Mouse (Mus musculus) stomach, embryonic 14.5 days (tissue): ENCODE measurements at regions not wholly inside any gene's neighbourhood (a gene's known extent, or its start where the extent isn't known, plus 50 kb on each side); places are given as distances from the start of the nearest gene placed in this dataset.

Source experiments
- ATAC-seq: fragments of 200-750 bp; cut with Nextera tagmentation; 2 replicates; pipeline ENCODE4 v1.8.0; 2017; ENCODE audit warnings: low read depth, moderate TSS enrichment; ENCODE audit not compliant: insufficient number of reproducible peaks, insufficient read depth, low FRiP score
- H3K27ac ChIP-seq: fragments of 300-500 bp; sonication (generic); 2 replicates; pipeline ENCODE4 v1.5.1; 2014; ENCODE audit warnings: mild to moderate bottlenecking, low read length, moderate library complexity, mixed read lengths
- H3K27me3 ChIP-seq: fragments of 300-500 bp; sonication (generic); 2 replicates; pipeline ENCODE4 v1.6.1; 2014; ENCODE audit warnings: low read length, control low read depth, mixed read lengths; ENCODE audit not compliant: control insufficient read depth, insufficient read depth
- H3K36me3 ChIP-seq: fragments of 300-500 bp; sonication (generic); 2 replicates; pipeline ENCODE4 v1.6.1; 2014; ENCODE audit warnings: mild to moderate bottlenecking, control low read depth, low read length, moderate library complexity, mixed read lengths; ENCODE audit not compliant: control insufficient read depth, insufficient read depth
- H3K4me1 ChIP-seq: fragments of 300-500 bp; sonication (generic); 2 replicates; pipeline ENCODE4 v1.6.1; 2014; ENCODE audit warnings: low read length, control low read depth, mixed read lengths; ENCODE audit not compliant: control insufficient read depth, insufficient read depth
- H3K4me2 ChIP-seq: fragments of 300-500 bp; sonication (generic); replicated peaks from 2 replicates; pipeline ENCODE4 v1.6.1; 2014; ENCODE audit warnings: low read depth, low read length, control low read depth
- H3K4me3 ChIP-seq: fragments of 300-500 bp; sonication (generic); 2 replicates; pipeline ENCODE4 v1.5.1; 2014; ENCODE audit warnings: low read depth, low read length, control low read depth
- H3K9ac ChIP-seq: fragments of 300-500 bp; sonication (generic); replicated peaks from 2 replicates; pipeline ENCODE4 v1.6.1; 2014; ENCODE audit warnings: low read depth, mild to moderate bottlenecking, control low read depth, low read length, moderate library complexity, mixed read lengths
- H3K9me3 ChIP-seq: fragments of 300-500 bp; sonication (generic); 2 replicates; pipeline ENCODE4 v1.6.1; 2016; ENCODE audit warnings: low read depth, low read length, control low read depth; ENCODE audit not compliant: control insufficient read depth
- WGBS: fragments of 180-500 bp; shearing (Covaris S2); extraction: QIAGEN DNeasy Blood & Tissue Kit; methylation state at CpG from one replicate; pipeline ENCODE4 v1.1.7; 2014; 5-methylcytosine and 5-hydroxymethylcytosine counted together

DNA sequence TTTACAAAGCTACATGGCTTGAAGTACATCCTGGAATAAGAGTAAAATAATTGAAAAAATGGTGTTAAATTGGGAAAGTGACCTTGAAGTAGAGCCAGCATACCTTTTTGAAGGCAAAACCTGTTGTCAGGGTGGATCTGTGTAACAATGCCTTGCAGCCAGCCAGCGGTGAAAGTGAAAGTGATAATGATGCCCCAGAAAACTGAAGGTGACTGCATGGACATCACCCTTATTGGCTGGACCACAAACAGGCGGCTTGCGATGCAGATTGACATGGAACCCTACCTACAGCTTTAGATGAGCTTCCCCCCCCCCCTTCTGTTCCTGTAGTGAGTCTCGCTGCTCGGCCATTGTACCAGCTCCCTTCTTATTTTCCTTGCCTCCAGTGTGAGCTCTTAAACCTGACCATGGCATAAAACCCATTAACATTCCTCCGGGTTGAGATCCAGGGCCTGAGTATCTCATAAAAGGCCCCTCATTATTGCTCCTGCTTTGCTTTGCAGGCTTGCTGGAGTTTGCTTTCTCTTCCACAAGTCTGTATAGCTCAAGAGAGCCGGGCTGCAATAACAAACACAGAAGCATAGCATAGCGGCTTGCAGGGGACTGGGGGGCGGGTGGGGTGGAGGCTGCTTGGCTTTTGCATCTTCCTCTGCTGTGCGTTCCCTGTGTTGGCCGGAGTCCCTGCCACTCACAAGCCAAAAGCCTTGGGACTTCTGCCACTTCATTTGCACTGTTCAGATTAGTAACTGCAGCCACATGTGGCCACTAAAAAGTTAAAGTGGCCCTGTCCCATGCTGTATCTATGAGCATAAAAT lies 292.1 kb downstream of the Plpp3 start:
- Histone ChIP-seq H3K9me3 (no peaks in the 10 kb centered on the region), H3K4me1 (no peaks in the 10 kb centered on the region), H3K36me3 (no peaks in the 10 kb centered on the region), H3K27me3 (no peaks in the 10 kb centered on the region), H3K4me3 (no peak overlapping the region), H3K9ac (no peak overlapping the region), H3K4me2 (no peak overlapping the region), H3K27ac (no peak overlapping the region)
- WGBS = 64% methylated on average over 11 of the region's 11 CpGs
- ATAC-seq = no peak

DNA sequence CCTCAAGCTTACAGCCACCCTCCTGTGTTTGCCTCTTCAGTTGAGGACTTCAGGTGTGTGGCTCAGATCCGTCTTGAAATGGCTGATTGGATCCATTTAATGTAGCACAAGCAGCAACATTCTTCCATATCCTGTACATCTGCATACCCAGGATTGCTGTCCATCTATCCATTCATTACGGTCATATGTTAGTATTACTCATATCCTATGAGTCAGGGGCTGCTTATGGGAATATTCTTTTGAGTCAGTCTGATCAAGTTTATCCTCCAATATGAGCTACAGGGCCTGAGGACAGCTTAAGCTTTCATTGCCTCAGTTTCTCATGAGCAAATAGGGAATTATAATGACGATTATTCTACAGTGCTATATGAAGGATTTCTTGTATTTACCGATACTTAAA lies 293.7 kb downstream of the Plpp3 start:
- H3K4me2 ChIP-seq = no peak overlapping the region
- H3K9ac ChIP-seq = no peak overlapping the region
- WGBS = 92% methylated on average over 4 of the region's 4 CpGs
- H3K9me3 ChIP-seq = no peaks in the 10 kb centered on the region
- no peak overlapping the region for H3K4me3 ChIP-seq
- H3K4me1 ChIP-seq = no peaks in the 10 kb centered on the region
- H3K36me3 ChIP-seq = no peaks in the 10 kb centered on the region
- no peak overlapping the region for H3K27ac ChIP-seq
- ATAC-seq = no peak
- H3K27me3 ChIP-seq = no peaks in the 10 kb centered on the region

DNA sequence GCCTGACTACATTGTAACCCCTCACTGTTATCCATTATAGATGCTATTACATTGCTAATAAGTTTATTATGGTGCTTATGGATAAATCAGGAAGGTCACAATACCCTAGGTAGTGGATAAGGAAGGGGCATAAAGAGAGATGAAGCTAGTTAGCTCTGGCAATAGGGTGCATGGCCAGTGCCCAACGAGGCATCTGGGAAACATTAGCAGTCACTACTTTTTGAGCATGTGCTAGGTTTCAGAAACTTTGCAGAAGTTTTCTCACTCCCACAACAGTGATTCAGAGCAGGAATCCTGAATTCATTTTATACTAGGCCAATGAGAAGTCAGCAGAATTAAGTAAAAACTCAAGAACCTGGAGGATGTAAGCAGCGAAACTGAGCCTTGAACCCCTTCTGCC lies 294.7 kb downstream of the Plpp3 start:
- ATAC-seq = no peak

DNA sequence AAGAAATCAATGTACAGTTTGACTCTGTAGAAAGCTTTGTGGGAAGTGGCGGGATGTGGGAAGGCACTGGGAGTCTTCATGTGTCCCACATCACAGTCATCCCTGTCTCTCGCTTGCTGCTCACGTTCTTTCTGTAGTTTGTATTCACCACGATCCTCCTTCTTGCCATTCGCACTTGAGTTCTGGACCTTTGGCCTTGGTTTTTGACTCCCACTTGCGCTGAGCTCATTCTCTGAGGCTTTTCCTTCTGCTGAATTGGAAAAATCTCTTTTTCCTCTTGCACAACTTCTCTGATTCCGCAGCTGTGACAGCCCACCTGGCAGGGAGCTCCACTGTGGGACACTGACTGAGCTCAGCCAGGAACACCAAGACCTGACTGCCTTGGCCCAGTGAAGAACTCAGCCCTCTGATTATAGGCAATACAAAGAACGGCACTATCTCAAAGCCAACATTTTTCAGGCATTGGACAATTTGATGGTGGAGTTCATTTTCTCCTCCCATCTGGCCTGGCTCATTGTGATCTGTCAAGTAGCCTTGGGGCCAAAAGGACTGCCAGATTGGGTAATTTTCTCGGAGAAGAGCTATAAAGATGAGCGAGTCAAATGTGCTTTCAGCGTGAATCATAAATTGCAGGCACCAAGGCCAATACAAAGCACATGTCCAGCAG lies 299.9 kb downstream of the Plpp3 start:
- no peaks in the 10 kb centered on the region for H3K9me3 ChIP-seq
- no peak overlapping the region for H3K4me3 ChIP-seq
- H3K27ac ChIP-seq = no peak overlapping the region
- no peak overlapping the region for H3K4me2 ChIP-seq
- H3K36me3 ChIP-seq = no peaks in the 10 kb centered on the region
- no peaks in the 10 kb centered on the region for H3K27me3 ChIP-seq
- H3K9ac ChIP-seq = no peak overlapping the region
- WGBS = 74% methylated on average over 11 of the region's 11 CpGs
- H3K4me1 ChIP-seq = 0 out of 2 replicates have a peak, but pooled peaks cover 6% of the 10 kb centered on the region
- no peak for ATAC-seq

More for the DNA sequence above, 294.7 kb downstream of the Plpp3 start:
- Histone ChIP-seq H3K4me1 (no peaks in the 10 kb centered on the region), H3K9ac (no peak overlapping the region), H3K27ac (no peak overlapping the region), H3K4me2 (no peak overlapping the region), H3K9me3 (no peaks in the 10 kb centered on the region), H3K27me3 (no peaks in the 10 kb centered on the region), H3K4me3 (no peak overlapping the region), H3K36me3 (no peaks in the 10 kb centered on the region)
- WGBS = 91% methylated on average over 2 of the region's 2 CpGs

DNA sequence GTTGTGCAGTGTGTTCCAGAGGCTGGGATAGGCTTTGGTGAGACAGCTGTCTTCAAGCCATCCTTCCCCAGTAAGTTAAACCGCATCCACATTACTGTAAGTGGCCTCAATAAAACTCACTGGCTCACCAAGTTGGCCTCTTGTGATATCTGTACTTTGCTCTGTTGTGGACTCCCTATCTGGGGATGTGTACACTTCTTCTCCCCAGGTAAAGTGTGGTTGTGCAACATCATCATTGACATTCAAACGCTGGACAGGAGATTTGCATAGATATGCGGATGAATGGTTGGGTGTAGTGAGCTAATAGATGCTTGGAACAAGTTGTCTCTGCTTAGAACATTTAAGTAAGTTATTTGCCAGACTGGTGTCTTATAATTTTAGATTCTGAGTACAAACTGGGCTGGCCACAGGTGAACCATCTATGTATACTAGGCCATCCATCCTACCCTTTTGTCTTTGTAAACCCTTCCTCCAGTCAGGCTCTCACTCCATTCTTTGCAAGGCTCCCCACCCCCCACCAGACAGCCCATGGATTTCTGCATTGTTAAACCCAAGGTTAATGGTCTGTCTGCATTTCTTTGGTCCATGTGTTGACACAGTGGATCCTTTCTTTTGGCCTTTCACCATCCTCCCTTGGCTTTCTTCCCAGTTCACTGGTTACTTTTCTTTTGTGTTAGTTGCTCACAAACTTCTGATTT lies 303.0 kb downstream of the Plpp3 start:
- H3K36me3 ChIP-seq = no peaks in the 10 kb centered on the region
- 78% methylated on average over 3 of the region's 3 CpGs for WGBS
- 0 out of 2 replicates have a peak, but pooled peaks cover 6% of the 10 kb centered on the region for H3K4me1 ChIP-seq
- H3K27me3 ChIP-seq = no peaks in the 10 kb centered on the region
- H3K9me3 ChIP-seq = no peaks in the 10 kb centered on the region
- no peak overlapping the region for H3K4me3 ChIP-seq
- H3K27ac ChIP-seq = no peak overlapping the region
- no peak for ATAC-seq
- no peak overlapping the region for H3K4me2 ChIP-seq
- H3K9ac ChIP-seq = no peak overlapping the region

DNA sequence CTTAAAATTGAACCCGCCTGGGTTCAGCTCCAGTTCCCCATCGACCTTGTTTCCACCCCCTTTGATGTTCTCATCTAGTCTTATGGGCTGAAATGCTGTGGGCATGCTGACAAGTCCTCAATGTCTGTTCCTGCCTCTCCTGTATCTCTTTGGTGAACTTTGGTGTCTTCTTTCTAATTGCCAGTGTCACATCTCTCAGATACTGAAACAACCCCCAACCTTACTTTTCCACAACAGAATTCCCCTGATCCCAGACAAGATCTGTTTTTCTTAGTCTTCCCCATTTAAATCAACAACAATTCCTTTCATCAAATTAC lies 303.5 kb downstream of the Plpp3 start:
- Histone ChIP-seq H3K9ac (no peak overlapping the region), H3K4me2 (no peak overlapping the region), H3K9me3 (no peaks in the 10 kb centered on the region), H3K4me1 (0 out of 2 replicates have a peak, but pooled peaks cover 6% of the 10 kb centered on the region), H3K27ac (no peak overlapping the region), H3K4me3 (no peak overlapping the region), H3K36me3 (no peaks in the 10 kb centered on the region), H3K27me3 (no peaks in the 10 kb centered on the region)
- 50% methylated on average over 2 of the region's 2 CpGs for WGBS
- ATAC-seq = no peak

DNA sequence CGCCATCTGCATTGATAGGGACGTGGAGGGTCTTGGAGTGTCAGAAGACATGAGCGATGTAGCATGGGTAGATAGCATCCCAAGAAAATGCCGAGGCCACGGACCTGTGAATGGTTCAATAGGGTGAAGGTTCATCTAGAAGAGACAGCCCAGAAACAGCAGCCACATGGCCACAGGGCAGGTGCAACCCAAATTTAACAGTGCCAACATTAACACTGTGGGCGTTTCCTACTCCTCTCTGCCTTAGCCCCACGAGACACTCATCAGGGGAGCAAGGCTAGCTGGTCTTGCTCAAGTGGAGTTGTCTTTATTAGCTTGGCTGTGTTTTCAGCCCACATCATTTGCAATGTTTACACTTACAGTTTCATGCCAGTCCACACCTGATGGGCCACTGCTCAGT lies 310.7 kb downstream of the Plpp3 start:
- Histone ChIP-seq H3K9me3 (no peaks in the 10 kb centered on the region), H3K4me3 (no peak overlapping the region), H3K4me2 (no peak overlapping the region), H3K27me3 (no peaks in the 10 kb centered on the region), H3K36me3 (no peaks in the 10 kb centered on the region), H3K4me1 (no peaks in the 10 kb centered on the region), H3K9ac (no peak overlapping the region), H3K27ac (no peak overlapping the region)
- 91% methylated on average over 7 of the region's 7 CpGs for WGBS
- ATAC-seq = no peak

DNA sequence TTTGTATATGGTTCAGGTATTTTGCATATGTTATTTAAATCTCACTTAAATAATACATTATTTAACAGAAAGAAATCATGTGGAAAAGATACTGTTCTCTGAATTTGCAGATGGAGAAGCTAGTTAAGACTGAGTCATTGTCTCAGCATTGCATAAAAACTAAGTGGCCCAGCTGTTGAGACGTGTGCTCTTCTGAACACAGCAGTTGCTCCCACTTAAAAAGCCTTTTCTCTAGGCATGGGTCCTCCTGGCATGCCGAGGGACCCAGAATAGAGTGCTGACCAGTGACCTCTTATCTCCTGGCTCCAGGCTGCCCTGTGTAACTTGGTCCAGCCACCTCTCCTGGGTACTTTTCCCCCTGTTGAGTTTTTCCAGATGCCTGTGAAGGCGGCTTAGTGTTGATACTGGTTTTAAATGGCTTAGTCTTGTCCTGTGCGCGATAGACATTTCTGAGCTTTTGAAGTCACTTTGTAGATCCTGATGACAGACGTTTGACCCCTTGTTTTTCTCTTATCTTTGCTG lies 312.2 kb downstream of the Plpp3 start:
- Histone ChIP-seq H3K9ac (no peak overlapping the region), H3K27ac (no peak overlapping the region), H3K36me3 (no peaks in the 10 kb centered on the region), H3K27me3 (no peaks in the 10 kb centered on the region), H3K4me3 (no peak overlapping the region), H3K4me2 (no peak overlapping the region), H3K4me1 (no peaks in the 10 kb centered on the region), H3K9me3 (no peaks in the 10 kb centered on the region)
- WGBS = 53% methylated on average over 6 of the region's 6 CpGs
- ATAC-seq = no peak
